Mouse (Mus musculus) intestine, embryonic 14.5 days (tissue): ENCODE data around the gene Nmnat2. TPM values are rescaled to one million over a fixed set of nuclear protein-coding genes. Genes with fewer than 3 reads are reported as not detected.

Experiments used
- ATAC-seq: fragments of 200-750 bp; cut with Nextera tagmentation; replicated peaks from 2 replicates; pipeline ENCODE4 v1.8.0; 2017; ENCODE audit warnings: low read depth, moderate number of reproducible peaks, moderate TSS enrichment, moderate library complexity; ENCODE audit not compliant: low FRiP score, low TSS enrichment
- DNase-seq: peaks from one replicate; pipeline ENCODE4 v3.0.0-alpha.2; 2018; ENCODE audit warnings: low spot score
- H3K27ac ChIP-seq: fragments of 300-500 bp; sonication (generic); 2 replicates; pipeline ENCODE4 v1.5.1; 2014; ENCODE audit warnings: low read depth, mild to moderate bottlenecking, control low read depth
- H3K27me3 ChIP-seq: fragments of 300-500 bp; sonication (generic); replicated peaks from 2 replicates; pipeline ENCODE4 v1.6.1; 2014; ENCODE audit warnings: low read length, control low read depth; ENCODE audit not compliant: control insufficient read depth, insufficient read depth
- H3K36me3 ChIP-seq: fragments of 300-500 bp; sonication (generic); 2 replicates; pipeline ENCODE4 v1.6.1; 2014; ENCODE audit warnings: low read length, control low read depth; ENCODE audit not compliant: control insufficient read depth, insufficient read depth
- H3K4me1 ChIP-seq: fragments of 300-500 bp; sonication (generic); replicated peaks from 2 replicates; pipeline ENCODE4 v1.6.1; 2014; ENCODE audit warnings: low read length, control low read depth, mixed read lengths; ENCODE audit not compliant: control insufficient read depth, insufficient read depth
- H3K4me2 ChIP-seq: fragments of 300-500 bp; sonication (generic); 2 replicates; pipeline ENCODE4 v1.6.1; 2014; ENCODE audit warnings: low read length
- H3K4me3 ChIP-seq: fragments of 300-500 bp; sonication (generic); 2 replicates; pipeline ENCODE4 v1.5.1; 2014; ENCODE audit warnings: low read depth, low read length, control low read depth, mixed read lengths
- H3K9ac ChIP-seq: fragments of 300-500 bp; sonication (generic); 2 replicates; pipeline ENCODE4 v1.6.1; 2014; ENCODE audit warnings: mild to moderate bottlenecking, low read length
- H3K9me3 ChIP-seq: fragments of 300-500 bp; sonication (generic); 2 replicates; pipeline ENCODE4 v1.6.1; 2016; ENCODE audit warnings: low read length, control low read depth; ENCODE audit not compliant: control insufficient read depth
- WGBS: fragments of 180-500 bp; shearing (Covaris S2); extraction: QIAGEN DNeasy Blood & Tissue Kit; methylation state at CpG from one replicate; pipeline ENCODE4 v1.1.7; 2014; 5-methylcytosine and 5-hydroxymethylcytosine counted together
- polyA plus RNA-seq: library from polyadenylated mRNA; unstranded; fragments of >200 nt; fragmentation: Nextera tagmentation; extraction: Ambion mirVana; gene quantifications from 2 replicates; pipeline ENCODE4 v1.2.1, GENCODE M21; 2014

The Nmnat2 gene
- polyA plus RNA-seq, 1 experiment from 2014 or later = 3.5 TPM

- no peak for ATAC-seq
Measured at GRCm38 (mm10) chr1:153009338-153009737, 54.5 kb downstream of the Nmnat2 start.

GRCm38 (mm10) chr1:153010353-153011351, 55.9 kb downstream of the Nmnat2 start:
- H3K36me3 ChIP-seq = no peaks in the 10 kb centered on the region
- no peak overlapping the region for H3K4me3 ChIP-seq
- H3K27me3 ChIP-seq = no peaks in the 10 kb centered on the region
- no peak overlapping the region for H3K4me2 ChIP-seq
- no peak overlapping the region for H3K27ac ChIP-seq
- H3K9ac ChIP-seq = no peak overlapping the region
- WGBS = 72% methylated on average over 13 of the region's 13 CpGs
- peaks cover 6% of the 10 kb centered on the region; the same call in 1 of the 2 replicates for H3K4me1 ChIP-seq
- H3K9me3 ChIP-seq = no peaks in the 10 kb centered on the region
- ATAC-seq (no peak), DNase-seq (no peak)

More at GRCm38 (mm10) chr1:153009338-153009737, 54.5 kb downstream of the Nmnat2 start:
- Histone ChIP-seq H3K27me3 (no peaks in the 10 kb centered on the region), H3K36me3 (no peaks in the 10 kb centered on the region), H3K9me3 (no peaks in the 10 kb centered on the region), H3K4me3 (no peak overlapping the region), H3K4me1 (peaks cover under 1% of the 10 kb centered on the region; the same call in 1 of the 2 replicates), H3K4me2 (no peak overlapping the region), H3K9ac (no peak overlapping the region), H3K27ac (no peak overlapping the region)
- 42% methylated on average over 9 of the region's 9 CpGs for WGBS
- DNase-seq = no peak

DNA sequence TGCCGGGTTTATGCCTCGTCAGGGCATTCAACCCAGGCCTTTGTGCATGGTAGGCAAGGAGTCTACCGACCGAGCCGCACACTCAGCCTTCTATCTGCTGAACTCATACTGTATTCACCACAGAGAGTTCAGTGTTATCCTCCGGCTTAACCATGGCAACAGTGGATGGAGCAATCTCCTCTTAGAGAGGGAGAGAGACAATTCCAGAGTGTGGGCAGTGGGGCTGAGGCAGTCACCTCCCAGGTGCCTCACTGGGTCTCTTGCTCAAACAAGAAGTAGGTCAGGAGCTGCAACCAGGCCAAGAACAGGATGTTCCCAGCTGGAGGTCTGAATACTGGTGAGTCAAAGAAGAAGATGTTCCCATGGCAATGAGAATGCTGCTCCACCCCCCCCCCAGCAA, 56.8 kb downstream of the Nmnat2 start:
- ATAC-seq = no peak
- 86% methylated on average over 6 of the region's 6 CpGs for WGBS
- Histone ChIP-seq H3K4me3 (no peak overlapping the region), H3K27ac (no peak overlapping the region), H3K4me2 (no peak overlapping the region), H3K27me3 (no peaks in the 10 kb centered on the region), H3K36me3 (no peaks in the 10 kb centered on the region), H3K9me3 (no peaks in the 10 kb centered on the region), H3K9ac (no peak overlapping the region), H3K4me1 (peaks cover 6% of the 10 kb centered on the region; the same call in 1 of the 2 replicates)
- no peak for DNase-seq

GRCm38 (mm10) chr1:153013541-153014288, 58.9 kb downstream of the Nmnat2 start:
- no peak for DNase-seq
- Histone ChIP-seq H3K36me3 (no peaks in the 10 kb centered on the region), H3K4me3 (no peak overlapping the region), H3K4me2 (no peak overlapping the region), H3K27ac (no peak overlapping the region), H3K9ac (no peak overlapping the region), H3K9me3 (no peaks in the 10 kb centered on the region), H3K4me1 (peaks cover 6% of the 10 kb centered on the region; the same call in 1 of the 2 replicates), H3K27me3 (no peaks in the 10 kb centered on the region)
- no peak for ATAC-seq
- 58% methylated on average over 2 of the region's 2 CpGs for WGBS

DNA sequence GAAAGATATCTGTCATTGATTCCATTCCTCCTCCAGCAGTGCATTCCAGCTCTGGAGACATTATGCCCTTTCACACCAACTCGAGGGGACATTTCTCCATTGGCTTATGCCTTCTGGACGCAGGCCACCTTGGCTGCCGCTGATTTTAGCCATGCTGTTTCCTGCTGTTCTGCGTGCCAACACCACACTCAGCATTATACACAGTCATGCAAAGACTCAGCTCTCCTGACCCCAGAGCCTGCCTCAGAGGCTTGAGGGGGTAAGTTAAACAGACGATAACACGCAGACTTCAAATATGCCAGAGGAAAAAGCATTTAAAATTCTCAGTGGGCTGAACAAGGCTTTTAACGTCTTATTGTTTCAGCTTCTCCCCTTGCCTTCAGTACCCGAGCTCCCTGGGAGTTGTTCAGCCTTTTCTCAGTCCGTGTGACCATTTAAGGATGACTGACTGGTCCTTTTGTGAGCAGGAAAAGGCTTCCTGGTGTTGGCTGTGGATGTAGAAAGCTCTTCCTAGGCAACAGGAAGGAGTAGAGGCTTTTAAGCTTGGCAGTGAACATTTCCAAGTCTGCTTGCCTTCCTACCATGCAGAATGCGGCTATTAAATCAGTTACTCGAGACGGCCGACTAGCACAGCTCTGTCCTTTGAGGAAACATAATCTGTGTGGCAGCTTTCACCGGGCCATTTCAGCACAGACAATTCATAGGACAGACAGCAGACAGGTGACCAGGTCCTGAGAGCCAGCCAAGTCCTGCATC, 59.8 kb downstream of the Nmnat2 start:
- Histone ChIP-seq H3K27ac (peak overlapping the region; percentile 18), H3K4me2 (no peak overlapping the region), H3K9ac (no peak overlapping the region), H3K36me3 (no peaks in the 10 kb centered on the region), H3K4me3 (no peak overlapping the region), H3K4me1 (peaks cover 6% of the 10 kb centered on the region; the same call in 1 of the 2 replicates), H3K9me3 (no peaks in the 10 kb centered on the region), H3K27me3 (no peaks in the 10 kb centered on the region)
- DNase-seq (no peak), ATAC-seq (no peak)
- WGBS = 49% methylated on average over 14 of the region's 14 CpGs

DNA sequence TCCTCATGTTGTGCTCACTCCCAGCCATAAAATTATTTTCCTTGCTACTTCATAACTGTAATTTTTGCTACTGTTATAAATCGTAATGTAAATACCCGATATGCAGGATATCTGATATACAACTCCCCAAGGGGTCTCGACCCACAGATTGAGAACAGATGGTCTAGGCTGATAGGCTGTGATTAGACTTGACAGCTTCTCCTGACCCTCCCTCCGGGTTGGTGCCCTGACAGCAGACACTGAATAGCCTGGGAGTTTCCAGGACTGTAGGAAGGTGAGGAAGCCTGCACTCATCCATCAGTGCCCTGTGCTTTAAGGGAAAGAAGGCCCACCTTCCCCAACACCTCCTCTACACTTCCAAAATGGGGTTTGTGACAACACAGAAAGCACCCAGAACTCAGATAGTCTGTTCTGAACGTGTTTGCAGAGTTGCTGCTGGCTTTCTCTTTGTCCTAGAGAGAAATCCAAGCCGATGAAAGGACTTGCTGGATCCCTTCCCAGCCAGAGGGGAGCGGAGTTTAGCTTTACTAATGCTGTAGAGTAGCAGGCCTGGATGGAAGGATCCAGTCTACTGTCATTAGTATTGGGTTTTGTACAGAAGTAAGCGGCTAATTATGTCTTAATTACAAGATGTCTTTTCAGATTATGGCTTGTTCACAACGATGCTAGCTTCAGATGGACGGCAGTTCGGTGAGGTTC, 61.8 kb downstream of the Nmnat2 start:
- WGBS = 62% methylated on average over 11 of the region's 11 CpGs
- H3K36me3 ChIP-seq = no peaks in the 10 kb centered on the region
- H3K4me1 ChIP-seq = peaks cover 6% of the 10 kb centered on the region; the same call in 1 of the 2 replicates
- H3K9ac ChIP-seq = no peak overlapping the region
- no peak overlapping the region for H3K4me3 ChIP-seq
- no peak overlapping the region for H3K27ac ChIP-seq
- H3K9me3 ChIP-seq = no peaks in the 10 kb centered on the region
- DNase-seq (no peak), ATAC-seq (no peak)
- no peak overlapping the region for H3K4me2 ChIP-seq
- no peaks in the 10 kb centered on the region for H3K27me3 ChIP-seq

- no peak overlapping the region for H3K4me2 ChIP-seq
- H3K27me3 ChIP-seq = no peaks in the 10 kb centered on the region
- no peaks in the 10 kb centered on the region for H3K9me3 ChIP-seq
- no peaks in the 10 kb centered on the region for H3K36me3 ChIP-seq
- peaks cover 6% of the 10 kb centered on the region; the same call in 1 of the 2 replicates for H3K4me1 ChIP-seq
- H3K4me3 ChIP-seq = no peak overlapping the region
- DNase-seq (no peak), ATAC-seq (no peak)
- H3K27ac ChIP-seq = no peak overlapping the region
- H3K9ac ChIP-seq = no peak overlapping the region
- 100% methylated on average over 1 of the region's 1 CpGs for WGBS
Measured at GRCm38 (mm10) chr1:153019128-153019527, 64.3 kb downstream of the Nmnat2 start.
